Mouse (Mus musculus) spleen, postnatal 36 days (tissue): ENCODE results near the gene Mkln1.

Source experiments
- DNase-seq, 2 experiments: peaks; one replicate each; pipeline ENCODE4 v3.0.0; 2022; ENCODE audit warnings: low spot score in 2 of 2, mixed read lengths in 1 of 2

The Mkln1 gene

GRCm38 (mm10) chr6:31397775-31398430 lies 632 bp upstream of the Mkln1 start:
- DNase-seq, result peak in 1 of 2 experiments; percentile 22

- DNase-seq, result no peak
Measured at GRCm38 (mm10) chr6:31399206-31399549, 643 bp downstream of the Mkln1 start.

- peak; percentile 16 to 22 for DNase-seq
Measured at GRCm38 (mm10) chr6:31399566-31399965, 1.0 kb downstream of the Mkln1 start.

GRCm38 (mm10) chr6:31411017-31411416 lies 12.5 kb downstream of the Mkln1 start:
- no peak for DNase-seq

GRCm38 (mm10) chr6:31412487-31412886 lies 14.0 kb downstream of the Mkln1 start:
- DNase-seq, result peak in 1 of 2 experiments; percentile 17

- no peak for DNase-seq
Measured at GRCm38 (mm10) chr6:31413556-31413955, 15.0 kb downstream of the Mkln1 start.

GRCm38 (mm10) chr6:31414303-31414702 lies 15.8 kb downstream of the Mkln1 start:
- no peak for DNase-seq

GRCm38 (mm10) chr6:31425428-31425827 lies 26.9 kb downstream of the Mkln1 start:
- no peak for DNase-seq

- DNase-seq, result no peak
Measured at GRCm38 (mm10) chr6:31437264-31437663, 38.7 kb downstream of the Mkln1 start.

- DNase-seq, result no peak
Measured at GRCm38 (mm10) chr6:31445258-31445657, 46.7 kb downstream of the Mkln1 start.

- DNase-seq, result peak in 1 of 2 experiments; percentile 15
Measured at GRCm38 (mm10) chr6:31453735-31454134, 55.2 kb downstream of the Mkln1 start.

GRCm38 (mm10) chr6:31455376-31455775 lies 56.8 kb downstream of the Mkln1 start:
- DNase-seq, result no peak

- DNase-seq, result no peak
Measured at GRCm38 (mm10) chr6:31456988-31457387, 58.5 kb downstream of the Mkln1 start.

- DNase-seq, result no peak
Measured at GRCm38 (mm10) chr6:31469431-31469830, 70.9 kb downstream of the Mkln1 start.

- DNase-seq, result no peak
Measured at GRCm38 (mm10) chr6:31478221-31478620, 79.7 kb downstream of the Mkln1 start.

GRCm38 (mm10) chr6:31480008-31480407 lies 81.5 kb downstream of the Mkln1 start:
- no peak for DNase-seq

- DNase-seq, result no peak
Measured at GRCm38 (mm10) chr6:31486601-31487000, 88.1 kb downstream of the Mkln1 start.

- DNase-seq, result no peak
Measured at GRCm38 (mm10) chr6:31489950-31490349, 91.4 kb downstream of the Mkln1 start.

GRCm38 (mm10) chr6:31495122-31495731 lies 96.7 kb downstream of the Mkln1 start:
- DNase-seq, result no peak

- DNase-seq, result no peak
Measured at GRCm38 (mm10) chr6:31496227-31496626, 97.7 kb downstream of the Mkln1 start.

GRCm38 (mm10) chr6:31499836-31500235 lies 101.3 kb downstream of the Mkln1 start:
- no peak for DNase-seq

- DNase-seq, result no peak
Measured at GRCm38 (mm10) chr6:31500260-31500659, 101.7 kb downstream of the Mkln1 start.

- no peak for DNase-seq
Measured at GRCm38 (mm10) chr6:31500691-31501090, 102.2 kb downstream of the Mkln1 start.

- DNase-seq, result no peak
Measured at GRCm38 (mm10) chr6:31502614-31503013, 104.1 kb downstream of the Mkln1 start.
